Comparison of ENCODE assay signal across 15 mouse cellular contexts in genomic region chr11:34034008-34034505, GRCm38 (mm10). TPM values are rescaled to one million over a fixed set of nuclear protein-coding genes. Genes with fewer than 3 reads are reported as not detected.
DNase-seq lines count a peak whose midpoint lies in the region.
"Had no signal": no experiment of that assay in that cellular context is flagged by ENCODE, and none has a peak within 500 bp of the region (broad histone marks: within the 10 kb centered on the region; RNA-seq: fewer than 3 reads in every experiment).

No protein-coding gene starts in this region.

- H3K79me2 ChIP-seq in macrophage (ENCODE audit: inconsistent target): no peaks in the 10 kb centered on the region

- H3K4me3 ChIP-seq in macrophage (ENCODE audit: inconsistent target): no peak overlapping the region
- H3K4me3 ChIP-seq: forebrain, embryonic 12.5 days; limb, embryonic 13.5 days; neural tube, embryonic 13.5 days had no signal

- 7% methylated on average over 5 of the region's 5 CpGs for WGBS in macrophage (ENCODE audit: missing documents)

- intact Hi-C loops in heart, postnatal 36 days (cut with DNase I): no loop called here

- no peaks in the 10 kb centered on the region for H3K36me3 ChIP-seq in macrophage (ENCODE audit: inconsistent target)
- H3K36me3 ChIP-seq: forebrain, embryonic 12.5 days; limb, embryonic 13.5 days; neural tube, embryonic 13.5 days had no signal

- DNase-seq in heart, adult 9 months (ENCODE audit: low spot score in 2 of 2): peak; percentile 39 to 54
- no peak for DNase-seq in heart, postnatal 4 days
- DNase-seq in testis, postnatal 10 days (ENCODE audit: low spot score): peak; percentile 7
- no peak for DNase-seq in testis, postnatal 14 days (ENCODE audit: low spot score)
- DNase-seq in adrenal gland, adult 18-20 months (ENCODE audit: low spot score in 2 of 2): no peak
- DNase-seq in urinary bladder, postnatal 10 days (ENCODE audit: low spot score): no peak
- DNase-seq in heart, postnatal 36 days: no peak
- DNase-seq: kidney, postnatal 36 days; lung, postnatal 4 days; thymus, postnatal 4 days had no signal

- H3K27ac ChIP-seq in macrophage: peak overlapping the region; percentile 71
- H3K27ac ChIP-seq: forebrain, embryonic 12.5 days; hindbrain, embryonic 14.5 days; limb, embryonic 13.5 days; neural tube, embryonic 13.5 days had no signal

RNA-seq across cellular contexts. Expression of gene Lcp2, which starts 12.7 kb away (rescaled TPM):
- 1 to 10 TPM in 1 of 2 experiments, under 1 TPM in 1; 0.88 to 1.6 TPM for total RNA-seq in heart, postnatal 4 days (2021)
- 1,000 to 10,000 TPM in 1 of 26 experiments, 100 to 1,000 TPM in 25; 164 to 1,019 (median 482) TPM for total RNA-seq in macrophage (2018; cell fraction: chromatin; rRNA removed)
- 100 to 1,000 TPM in 18 of 26 experiments, 10 to 100 TPM in 8; 66.7 to 415 (median 156) TPM for total RNA-seq in macrophage (2018; cell fraction: cytosol; rRNA removed)
- 100 to 1,000 TPM; 109 to 703 (median 344) TPM for total RNA-seq in macrophage (2018; cell fraction: nucleus; rRNA removed)
- 82.2 to 128 TPM (median 93.6 TPM) in 3 replicates for polyA plus RNA-seq in macrophage (2018)
- total RNA-seq in adrenal gland, adult 18-20 months (2021): 1 to 10 TPM; 2.4 to 3.6 TPM
- 1 to 10 TPM; 1.7 to 2.9 TPM for total RNA-seq in heart, postnatal 36 days (2021)

RNA-seq across cellular contexts. Expression of gene Kcnip1, which starts 41.1 kb away (rescaled TPM):
- not detected for total RNA-seq in heart, postnatal 4 days (2021)
- total RNA-seq in macrophage (2018; cell fraction: chromatin; rRNA removed): under 1 TPM in 3 of 26 experiments, not detected in 23; 0.13 to 0.33 (median 0.26) TPM
- not detected for total RNA-seq in macrophage (2018; cell fraction: cytosol; rRNA removed)
- not detected for total RNA-seq in macrophage (2018; cell fraction: nucleus; rRNA removed)
- not detected in 3 replicates for polyA plus RNA-seq in macrophage (2018)
- total RNA-seq in adrenal gland, adult 18-20 months (2021): 1 to 10 TPM; 1.9 to 4.9 TPM
- total RNA-seq in heart, postnatal 36 days (2021): under 1 TPM in 1 of 2 experiments, not detected in 1; 0.11 TPM

Comparison
In these comparisons a context has a peak if more than half of its experiments do, and no peak if none do; other contexts are left out.
1. DNase-seq: peak in heart, adult 9 months (2 of 2) and testis, postnatal 10 days (single experiment); none in heart, postnatal 4 days (single experiment), testis, postnatal 14 days (single experiment), adrenal gland, adult 18-20 months (0 of 2), urinary bladder, postnatal 10 days (single experiment) and heart, postnatal 36 days (0 of 2).